Mouse (Mus musculus): Measurements from ENCODE around the gene Dpagt1. TPM values are rescaled to one million over a fixed set of nuclear protein-coding genes. Genes with fewer than 3 reads are reported as not detected.
"Not testable (repeated sequence)": the region's sequence is repeated elsewhere in the genome, so short reads cannot be mapped to it uniquely, and the experiment has no call there.

Dpagt1 gene
- total RNA-seq, 1 experiment = 16.3 TPM

DNA sequence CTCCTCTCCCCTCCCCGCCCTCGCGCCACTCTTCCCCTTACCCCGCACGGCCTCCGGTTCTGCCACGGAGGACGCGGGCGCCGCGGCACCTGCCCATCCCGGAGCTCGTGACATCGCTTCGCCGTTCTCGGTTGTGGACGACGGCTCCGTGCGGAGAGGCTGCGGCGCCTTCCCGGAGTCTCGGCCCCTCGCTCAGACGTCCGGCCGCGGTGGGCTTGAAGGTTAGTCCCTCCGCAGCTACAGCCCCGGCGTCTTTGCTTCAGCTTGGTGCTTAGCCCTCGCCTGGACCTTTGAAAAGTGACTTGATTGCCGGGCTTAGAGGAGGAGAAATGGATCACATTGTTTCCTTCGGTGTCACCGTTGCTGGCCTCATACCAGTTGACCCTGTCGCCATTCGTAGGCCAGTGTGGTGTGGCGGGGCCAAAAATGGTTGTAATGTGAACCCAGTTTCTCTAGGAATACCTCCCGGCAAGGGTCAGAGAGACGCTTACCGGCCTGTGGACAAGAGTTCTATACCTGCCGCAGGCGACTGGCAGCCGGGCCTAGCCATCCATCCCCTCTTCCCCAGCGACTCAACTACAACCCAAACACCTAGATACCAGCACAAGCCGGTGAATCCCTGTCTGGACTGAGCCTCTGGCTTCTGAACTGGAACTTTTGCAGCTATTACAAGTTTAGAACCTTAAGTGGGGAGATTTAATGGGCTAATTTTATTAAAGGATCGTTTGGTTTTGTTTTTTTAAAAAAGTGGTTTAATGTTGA lies 9.7 kb downstream of the Dpagt1 start:
- H3K9ac ChIP-seq (ENCODE audit: insufficient read depth, low read depth, low read length, poor library complexity, severe bottlenecking) = peak overlapping the region; percentile 92
- peaks cover 27% of the 10 kb centered on the region for H3K36me3 ChIP-seq (ENCODE audit: control insufficient read depth, insufficient read depth, low read length, poor library complexity, severe bottlenecking)
- H3K4me1 ChIP-seq (ENCODE audit: control insufficient read depth in 2 of 2, insufficient read depth in 2 of 2, low read length in 2 of 2, poor library complexity in 1 of 2) = peaks cover 0 to 7% of the 10 kb centered on the region in 2 experiments; a peak in 1 of 4 replicates
- in situ Hi-C loops (cut with MboI; ENCODE audit: low sequenced_read_pairs in 2 of 2, unreplicated experiment in 2 of 2) = no loop called here
- peak overlapping the region; percentile 86 for H3K27ac ChIP-seq (ENCODE audit: insufficient read depth, low read depth, low read length, poor library complexity, severe bottlenecking)
- H3K9me3 ChIP-seq (ENCODE audit: control insufficient read depth, insufficient read depth, low read depth, low read length) = no peaks in the 10 kb centered on the region
- TF ChIP-seq MAFK (IDR thresholded peaks at IDR 0.05; ENCODE audit: insufficient read depth, low read depth, low read length) = no peak
- TF ChIP-seq ZNF384 (IDR thresholded peaks at IDR 0.05; ENCODE audit: low read depth, low read length) = no peak
- TF ChIP-seq ZC3H11A (IDR thresholded peaks at IDR 0.05; ENCODE audit: borderline replicate concordance, low read depth, low read length) = no peak
- TF ChIP-seq HCFC1 (IDR thresholded peaks at IDR 0.05; ENCODE audit: borderline replicate concordance, insufficient read depth, low read length) = no peak
- no peak for TF ChIP-seq CHD2 (IDR thresholded peaks at IDR 0.05; ENCODE audit: low read depth, low read length)
- no peak for DNase-seq (ENCODE audit: low read depth, low spot score)
- peak overlapping the region; percentile 89 to 91 for H3K4me3 ChIP-seq (ENCODE audit: insufficient read depth in 1 of 2, low read depth in 1 of 2, low read length in 2 of 2, poor library complexity in 1 of 2, severe bottlenecking in 1 of 2)

- Histone ChIP-seq H3K4me1 (ENCODE audit: control insufficient read depth in 2 of 2, insufficient read depth in 2 of 2, low read length in 2 of 2, poor library complexity in 1 of 2) (peaks cover 0 to 7% of the 10 kb centered on the region in 2 experiments; a peak in 1 of 4 replicates), H3K36me3 (ENCODE audit: control insufficient read depth, insufficient read depth, low read length, poor library complexity, severe bottlenecking) (peaks cover 26% of the 10 kb centered on the region), H3K4me3 (ENCODE audit: insufficient read depth in 1 of 2, low read depth in 1 of 2, low read length in 2 of 2, poor library complexity in 1 of 2, severe bottlenecking in 1 of 2) (peak overlapping the region; percentile 89 to 91), H3K9ac (ENCODE audit: insufficient read depth, low read depth, low read length, poor library complexity, severe bottlenecking) (peak overlapping the region; percentile 92), H3K9me3 (ENCODE audit: control insufficient read depth, insufficient read depth, low read depth, low read length) (no peaks in the 10 kb centered on the region), H3K27ac (ENCODE audit: insufficient read depth, low read depth, low read length, poor library complexity, severe bottlenecking) (peak overlapping the region; percentile 86; the same call in 1 of the 2 replicates)
- TF ChIP-seq CHD2 (IDR thresholded peaks at IDR 0.05; ENCODE audit: low read depth, low read length) (no peak), HCFC1 (IDR thresholded peaks at IDR 0.05; ENCODE audit: borderline replicate concordance, insufficient read depth, low read length) (no peak), MAFK (IDR thresholded peaks at IDR 0.05; ENCODE audit: insufficient read depth, low read depth, low read length) (no peak), ZNF384 (IDR thresholded peaks at IDR 0.05; ENCODE audit: low read depth, low read length) (no peak), ZC3H11A (IDR thresholded peaks at IDR 0.05; ENCODE audit: borderline replicate concordance, low read depth, low read length) (no peak)
- in situ Hi-C loops (cut with MboI; ENCODE audit: low sequenced_read_pairs in 2 of 2, unreplicated experiment in 2 of 2) = no loop called here
- DNase-seq (ENCODE audit: low read depth, low spot score) = no peak
These were observed 10.2 kb downstream of the Dpagt1 start for GRCm38 (mm10) chr9:44336093-44336406.

GRCm38 (mm10) chr9:44336513-44336912 lies 10.7 kb downstream of the Dpagt1 start:
- TF ChIP-seq CHD2 (IDR thresholded peaks at IDR 0.05; ENCODE audit: low read depth, low read length) = 0 out of 2 replicates have a peak, but pooled peaks have one; percentile 1
- H3K4me1 ChIP-seq (ENCODE audit: control insufficient read depth in 2 of 2, insufficient read depth in 2 of 2, low read length in 2 of 2, poor library complexity in 1 of 2); H3K9me3 ChIP-seq (ENCODE audit: control insufficient read depth, insufficient read depth, low read depth, low read length); in situ Hi-C loops (cut with MboI; ENCODE audit: low sequenced_read_pairs in 2 of 2, unreplicated experiment in 2 of 2); DNase-seq (ENCODE audit: low read depth, low spot score); H3K27ac ChIP-seq (ENCODE audit: insufficient read depth, low read depth, low read length, poor library complexity, severe bottlenecking): not testable (repeated sequence)
- Histone ChIP-seq H3K36me3 (ENCODE audit: control insufficient read depth, insufficient read depth, low read length, poor library complexity, severe bottlenecking) (peaks cover 27% of the 10 kb centered on the region), H3K4me3 (ENCODE audit: insufficient read depth in 1 of 2, low read depth in 1 of 2, low read length in 2 of 2, poor library complexity in 1 of 2, severe bottlenecking in 1 of 2) (peak overlapping the region; percentile 89 to 91), H3K9ac (ENCODE audit: insufficient read depth, low read depth, low read length, poor library complexity, severe bottlenecking) (peak overlapping the region; percentile 48; the same call in 1 of the 2 replicates)

GRCm38 (mm10) chr9:44336964-44337363 lies 11.1 kb downstream of the Dpagt1 start:
- in situ Hi-C loops (cut with MboI; ENCODE audit: low sequenced_read_pairs in 2 of 2, unreplicated experiment in 2 of 2) = no loop called here
- peaks cover 26% of the 10 kb centered on the region for H3K36me3 ChIP-seq (ENCODE audit: control insufficient read depth, insufficient read depth, low read length, poor library complexity, severe bottlenecking)

More at GRCm38 (mm10) chr9:44336964-44337363, 11.1 kb downstream of the Dpagt1 start:
- H3K4me3 ChIP-seq (ENCODE audit: insufficient read depth in 1 of 2, low read depth in 1 of 2, low read length in 2 of 2, poor library complexity in 1 of 2, severe bottlenecking in 1 of 2) = peak overlapping the region; percentile 50
- no peak overlapping the region for H3K27ac ChIP-seq (ENCODE audit: insufficient read depth, low read depth, low read length, poor library complexity, severe bottlenecking)
- 0 out of 2 replicates have a peak overlapping the region, but pooled peaks have one; percentile 48 for H3K9ac ChIP-seq (ENCODE audit: insufficient read depth, low read depth, low read length, poor library complexity, severe bottlenecking)
- peaks cover 0 to 7% of the 10 kb centered on the region in 2 experiments; a peak in 1 of 4 replicates for H3K4me1 ChIP-seq (ENCODE audit: control insufficient read depth in 2 of 2, insufficient read depth in 2 of 2, low read length in 2 of 2, poor library complexity in 1 of 2)
- H3K9me3 ChIP-seq (ENCODE audit: control insufficient read depth, insufficient read depth, low read depth, low read length) = no peaks in the 10 kb centered on the region
- TF ChIP-seq ZNF384 (IDR thresholded peaks at IDR 0.05; ENCODE audit: low read depth, low read length) (no peak), HCFC1 (IDR thresholded peaks at IDR 0.05; ENCODE audit: borderline replicate concordance, insufficient read depth, low read length) (no peak), CHD2 (IDR thresholded peaks at IDR 0.05; ENCODE audit: low read depth, low read length) (no peak), ZC3H11A (IDR thresholded peaks at IDR 0.05; ENCODE audit: borderline replicate concordance, low read depth, low read length) (no peak), MAFK (IDR thresholded peaks at IDR 0.05; ENCODE audit: insufficient read depth, low read depth, low read length) (no peak)
- no peak for DNase-seq (ENCODE audit: low read depth, low spot score)

All from ES-E14 (cell line).